Mouse (Mus musculus) heart, embryonic 12.5 days (tissue): Measurements from ENCODE around the gene Tecpr1. TPM values are rescaled to one million over a fixed set of nuclear protein-coding genes. Genes with fewer than 3 reads are reported as not detected.

Source experiments
- ATAC-seq: fragments of 200-750 bp; cut with Nextera tagmentation; 2 replicates; pipeline ENCODE4 v1.8.0; 2017; ENCODE audit warnings: moderate TSS enrichment, moderate library complexity; ENCODE audit not compliant: insufficient number of reproducible peaks, low FRiP score
- H3K27ac ChIP-seq: fragments of 300-500 bp; sonication (generic); 2 replicates; pipeline ENCODE4 v1.5.1; 2016; ENCODE audit warnings: mild to moderate bottlenecking, moderate library complexity; ENCODE audit not compliant: poor library complexity, severe bottlenecking
- H3K27me3 ChIP-seq: fragments of 300-500 bp; sonication (generic); replicated peaks from 2 replicates; pipeline ENCODE4 v1.6.1; 2016; ENCODE audit warnings: mild to moderate bottlenecking, moderate library complexity
- H3K36me3 ChIP-seq: fragments of 300-500 bp; sonication (generic); 2 replicates; pipeline ENCODE4 v1.6.1; 2016; ENCODE audit warnings: mild to moderate bottlenecking, moderate library complexity
- H3K4me1 ChIP-seq: fragments of 300-500 bp; sonication (generic); replicated peaks from 2 replicates; pipeline ENCODE4 v1.6.1; 2016; ENCODE audit warnings: mild to moderate bottlenecking
- H3K4me2 ChIP-seq: fragments of 300-500 bp; sonication (generic); 2 replicates; pipeline ENCODE4 v1.6.1; 2016; ENCODE audit warnings: mild to moderate bottlenecking, moderate library complexity
- H3K4me3 ChIP-seq: fragments of 300-500 bp; sonication (generic); 2 replicates; pipeline ENCODE4 v1.5.1; 2016; ENCODE audit warnings: mild to moderate bottlenecking
- H3K9ac ChIP-seq: fragments of 300-500 bp; sonication (generic); 2 replicates; pipeline ENCODE4 v1.6.1; 2016; ENCODE audit warnings: mild to moderate bottlenecking, moderate library complexity
- H3K9me3 ChIP-seq: fragments of 300-500 bp; sonication (generic); replicated peaks from 2 replicates; pipeline ENCODE4 v1.6.1; 2016; ENCODE audit warnings: mild to moderate bottlenecking, moderate library complexity
- WGBS: fragments of 180-500 bp; shearing (Covaris S2); methylation state at CpG from one replicate; pipeline ENCODE4 v1.1.7; 2016; 5-methylcytosine and 5-hydroxymethylcytosine counted together
- polyA plus RNA-seq: library from polyadenylated mRNA; unstranded; fragments of >200 nt; fragmentation: Nextera tagmentation; extraction: Ambion mirVana; gene quantifications from 2 replicates; pipeline ENCODE4 v1.2.1, GENCODE M21; 2016

Gene Tecpr1
- polyA plus RNA-seq, 1 experiment from 2014 or later: 19.1 TPM

DNA sequence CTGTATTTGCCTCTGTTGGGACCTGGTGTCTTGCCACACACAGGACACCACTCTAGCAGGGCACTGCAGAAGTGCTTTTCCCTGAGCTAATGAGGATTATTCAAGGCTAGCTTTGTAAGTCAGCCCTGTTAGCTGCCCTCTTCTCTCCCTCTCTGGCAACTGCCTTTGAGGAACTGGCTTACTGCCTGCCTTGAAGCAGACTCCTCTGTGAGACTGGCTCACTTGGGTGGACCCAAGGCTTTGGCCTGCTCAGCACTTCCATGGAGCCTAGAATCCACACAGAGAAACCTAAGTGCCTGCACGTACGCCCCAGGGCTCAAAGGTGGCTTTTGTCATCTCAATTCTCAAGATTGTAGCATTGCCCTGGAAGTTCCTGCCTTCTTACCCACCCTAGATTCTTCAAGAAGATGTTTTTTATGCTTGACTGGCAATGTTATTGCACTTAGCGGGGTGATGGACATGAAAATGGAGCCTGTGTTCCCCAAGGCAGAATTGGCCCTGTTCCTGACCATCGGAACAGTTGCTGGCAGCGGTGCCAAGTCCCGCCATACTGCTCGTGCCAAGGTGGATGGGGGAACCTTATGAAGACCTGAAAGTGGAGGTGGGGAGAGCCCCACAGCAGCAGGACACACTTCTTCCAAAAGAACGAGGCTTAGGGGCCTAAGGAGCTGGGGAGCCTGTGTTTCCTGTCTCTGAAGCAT is 54.0 kb downstream of the Tecpr1 start:
- H3K27me3 ChIP-seq: no peaks in the 10 kb centered on the region
- H3K4me3 ChIP-seq: no peak overlapping the region
- H3K4me1 ChIP-seq: no peaks in the 10 kb centered on the region
- H3K9ac ChIP-seq: no peak overlapping the region
- no peak overlapping the region for H3K27ac ChIP-seq
- no peak overlapping the region for H3K4me2 ChIP-seq
- no peak for ATAC-seq
- no peaks in the 10 kb centered on the region for H3K9me3 ChIP-seq
- peaks cover 59% of the 10 kb centered on the region for H3K36me3 ChIP-seq
- 85% methylated on average over 8 of the region's 8 CpGs for WGBS

DNA sequence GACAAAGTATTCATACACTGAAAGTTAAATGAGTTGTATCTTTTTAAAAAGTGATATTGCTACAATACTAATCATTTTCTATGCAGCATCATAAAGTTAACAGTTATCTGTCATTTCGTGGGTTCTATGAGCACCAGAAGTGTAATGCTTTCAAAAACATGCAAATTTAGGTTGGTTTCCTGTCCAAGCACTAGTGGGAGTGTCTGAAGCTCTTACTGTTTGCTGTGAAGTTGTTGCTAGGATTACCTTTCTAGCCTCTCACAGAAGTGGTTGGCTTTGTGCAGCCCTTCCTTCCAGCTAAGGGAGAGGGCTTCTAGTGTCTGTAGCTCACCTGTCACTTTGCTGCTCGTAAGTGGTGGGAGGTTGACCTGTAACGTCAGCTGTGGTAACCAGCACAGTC is 57.7 kb downstream of the Tecpr1 start:
- Histone ChIP-seq H3K27me3 (no peaks in the 10 kb centered on the region), H3K4me1 (peaks cover 7% of the 10 kb centered on the region), H3K9ac (no peak overlapping the region), H3K4me2 (no peak overlapping the region), H3K36me3 (peaks cover 37% of the 10 kb centered on the region), H3K9me3 (no peaks in the 10 kb centered on the region), H3K27ac (no peak overlapping the region), H3K4me3 (no peak overlapping the region)
- ATAC-seq: no peak
- WGBS: 73% methylated on average over 3 of the region's 3 CpGs

DNA sequence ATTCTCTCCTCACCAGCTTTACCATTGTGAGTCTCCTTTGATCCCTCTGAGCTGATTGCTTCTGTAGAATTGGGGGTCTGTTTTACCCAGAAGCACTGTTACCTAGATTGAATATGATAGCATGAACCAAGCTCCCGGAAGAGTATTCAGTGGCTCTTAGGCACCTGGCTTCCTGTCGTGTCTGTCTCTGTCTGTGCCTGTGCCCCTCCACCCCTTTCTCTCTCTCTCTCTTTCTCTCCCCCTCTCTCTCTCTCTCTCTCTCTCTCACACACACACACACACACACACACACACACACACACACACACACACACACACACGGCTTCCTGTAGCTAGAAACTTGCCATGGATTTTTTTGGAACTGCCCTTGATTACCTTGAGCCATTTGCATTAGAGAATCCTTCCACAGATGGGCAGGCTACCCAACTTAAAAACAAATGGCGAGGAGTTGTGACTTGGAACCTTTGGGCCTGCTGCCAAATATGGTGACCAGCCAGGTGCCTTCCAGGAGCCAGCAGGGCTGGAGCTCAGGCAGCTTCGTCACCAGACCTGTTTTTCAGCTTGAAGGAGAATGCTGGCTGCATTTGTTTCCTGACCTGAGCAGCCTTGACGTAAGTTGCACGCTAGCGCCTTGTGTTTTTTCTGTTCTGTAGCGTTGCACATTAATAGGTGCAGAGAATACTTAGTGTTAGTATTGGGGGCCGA is 60.5 kb downstream of the Tecpr1 start:
- Histone ChIP-seq H3K36me3 (peaks cover 34% of the 10 kb centered on the region), H3K4me3 (no peak overlapping the region), H3K27ac (no peak overlapping the region), H3K4me2 (no peak overlapping the region), H3K9ac (no peak overlapping the region), H3K9me3 (no peaks in the 10 kb centered on the region), H3K27me3 (no peaks in the 10 kb centered on the region), H3K4me1 (peaks cover 21% of the 10 kb centered on the region)
- ATAC-seq: no peak
- 81% methylated on average over 10 of the region's 10 CpGs for WGBS

DNA sequence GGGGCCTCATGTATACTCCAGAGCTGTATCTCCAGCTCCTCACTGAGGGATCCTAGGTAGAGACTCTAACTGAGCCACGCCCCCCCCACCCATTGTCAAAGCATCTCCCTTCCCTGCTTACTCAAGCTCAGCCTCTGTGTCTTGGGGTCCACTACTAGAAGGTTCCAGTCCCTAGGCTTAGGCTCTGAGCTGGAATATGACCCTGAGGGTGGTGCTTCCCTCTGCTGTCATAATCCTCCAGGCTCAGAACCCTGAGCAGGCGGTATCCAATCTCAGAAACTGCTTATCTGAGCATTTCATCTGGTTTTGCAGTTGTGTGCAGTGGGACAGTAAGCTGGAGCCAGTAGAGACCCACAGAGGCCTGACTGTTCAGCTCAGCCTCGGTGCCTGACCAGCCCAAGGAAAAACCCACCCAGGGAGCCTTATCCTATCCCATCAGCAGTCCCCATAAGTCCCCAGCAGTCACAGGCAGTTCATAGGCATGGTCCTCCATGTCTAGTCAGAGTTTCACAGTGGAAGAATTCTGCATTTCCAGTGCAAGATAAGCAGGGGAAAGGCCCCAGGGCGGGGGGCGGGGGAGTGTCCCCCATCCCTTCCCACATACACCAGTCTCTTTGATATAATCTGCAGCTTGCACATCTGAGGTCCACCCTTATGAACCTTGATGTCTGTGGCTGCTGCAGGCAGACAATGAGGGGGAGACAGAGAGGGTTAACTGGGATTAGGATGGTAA is 61.2 kb downstream of the Tecpr1 start:
- H3K9ac ChIP-seq: no peak overlapping the region

DNA sequence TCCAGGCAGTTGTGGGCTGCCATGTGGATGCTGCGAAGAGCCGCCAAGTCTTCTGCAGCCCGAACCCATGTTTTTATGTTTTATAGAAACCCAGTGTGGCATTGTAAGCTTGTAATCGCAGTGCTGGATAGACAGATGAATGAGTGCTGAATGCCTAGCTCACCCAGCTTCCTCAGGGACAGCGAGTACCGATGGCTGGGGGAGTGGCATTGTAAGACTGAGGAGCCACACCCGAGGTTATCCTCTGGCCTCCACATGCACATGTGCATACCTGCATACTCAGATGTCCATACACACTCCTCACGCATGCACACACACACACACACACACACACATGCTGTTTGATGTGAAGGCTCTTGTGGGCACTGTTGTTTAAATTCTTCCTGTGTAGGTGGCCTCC is 64.3 kb downstream of the Tecpr1 start:
- no peak for ATAC-seq
- Histone ChIP-seq H3K9ac (no peak overlapping the region), H3K36me3 (peaks cover 29% of the 10 kb centered on the region), H3K4me2 (no peak overlapping the region), H3K9me3 (no peaks in the 10 kb centered on the region), H3K4me3 (no peak overlapping the region), H3K27ac (peak overlapping the region; percentile 25; the same call in 1 of the 2 replicates), H3K27me3 (no peaks in the 10 kb centered on the region), H3K4me1 (peaks cover 28% of the 10 kb centered on the region)
- 87% methylated on average over 8 of the region's 8 CpGs for WGBS

More for the DNA sequence above, 61.2 kb downstream of the Tecpr1 start:
- Histone ChIP-seq H3K36me3 (peaks cover 34% of the 10 kb centered on the region), H3K9me3 (no peaks in the 10 kb centered on the region), H3K27ac (no peak overlapping the region), H3K4me3 (no peak overlapping the region), H3K4me1 (peaks cover 23% of the 10 kb centered on the region), H3K27me3 (no peaks in the 10 kb centered on the region), H3K4me2 (no peak overlapping the region)
- no peak for ATAC-seq
- 70% methylated on average over 5 of the region's 5 CpGs for WGBS

DNA sequence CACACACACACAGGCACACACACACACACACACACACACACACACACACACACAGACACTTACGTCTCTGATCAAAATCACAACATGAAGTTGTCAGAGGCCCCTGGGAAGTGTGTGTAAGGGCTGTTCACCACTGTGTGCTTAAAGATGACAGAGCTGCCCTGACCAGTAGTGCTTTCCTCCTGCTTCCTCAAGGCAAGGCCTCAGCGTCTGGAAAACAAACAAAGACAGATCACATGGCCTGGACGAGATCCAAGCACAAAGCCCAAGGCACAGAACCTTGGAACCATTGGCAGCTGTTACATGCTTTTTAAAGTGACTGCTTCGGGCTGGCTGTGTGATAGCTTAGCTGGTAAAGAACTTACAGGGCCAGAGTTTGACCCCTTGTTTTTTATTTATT is 64.8 kb downstream of the Tecpr1 start:
- Histone ChIP-seq H3K9me3 (no peaks in the 10 kb centered on the region), H3K4me3 (no peak overlapping the region), H3K27ac (peak overlapping the region; percentile 25; the same call in 1 of the 2 replicates), H3K4me2 (no peak overlapping the region), H3K9ac (0 out of 2 replicates have a peak overlapping the region, but pooled peaks have one; percentile 5), H3K4me1 (peaks cover 28% of the 10 kb centered on the region), H3K36me3 (peaks cover 26% of the 10 kb centered on the region), H3K27me3 (no peaks in the 10 kb centered on the region)
- peak; percentile 77 for ATAC-seq
- 37% methylated on average over 4 of the region's 4 CpGs for WGBS

DNA sequence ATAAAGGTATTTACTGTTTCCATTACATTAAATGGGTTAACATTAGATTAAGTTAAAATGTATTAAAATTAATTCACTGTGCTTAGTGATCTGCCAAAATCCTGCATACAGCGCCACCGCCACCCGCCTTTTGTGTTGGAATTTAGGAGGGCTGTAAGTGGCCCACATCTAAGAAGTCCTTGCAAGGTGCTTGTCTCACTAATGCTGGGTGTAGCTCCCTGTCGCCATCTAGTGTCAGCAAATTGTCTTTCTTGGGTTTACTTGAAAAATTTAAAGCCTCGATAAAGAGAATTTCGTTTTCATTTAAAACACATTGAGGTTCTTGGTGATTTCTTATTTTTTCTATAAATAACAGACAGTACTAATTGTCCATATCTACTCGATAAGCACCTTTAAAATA is 68.9 kb downstream of the Tecpr1 start:
- Histone ChIP-seq H3K9ac (no peak overlapping the region), H3K9me3 (no peaks in the 10 kb centered on the region), H3K4me2 (no peak overlapping the region), H3K36me3 (peaks cover 32% of the 10 kb centered on the region), H3K27ac (no peak overlapping the region), H3K4me3 (no peak overlapping the region), H3K4me1 (peaks cover 31% of the 10 kb centered on the region), H3K27me3 (no peaks in the 10 kb centered on the region)
- no peak for ATAC-seq
- WGBS: 37% methylated on average over 7 of the region's 7 CpGs

DNA sequence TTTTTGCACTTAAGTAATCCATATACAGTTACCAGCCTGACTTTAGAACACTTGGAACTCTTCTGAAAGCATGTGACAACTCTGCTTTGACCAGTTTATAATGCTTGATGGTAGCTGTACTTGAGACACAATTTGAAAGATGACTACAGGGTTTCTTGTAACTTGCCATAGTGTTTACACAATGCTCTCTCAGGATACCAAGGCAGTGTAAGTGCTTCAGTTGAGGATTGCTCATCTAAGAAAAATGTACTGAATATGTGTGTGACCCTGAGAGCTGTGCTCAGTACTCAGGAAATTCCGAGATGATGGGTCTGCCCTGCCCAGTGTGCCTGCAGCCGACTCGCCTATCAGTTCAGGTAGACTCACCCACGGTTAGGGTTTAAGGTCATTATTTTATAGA is 72.1 kb downstream of the Tecpr1 start:
- Histone ChIP-seq H3K36me3 (peaks cover 32% of the 10 kb centered on the region), H3K9ac (no peak overlapping the region), H3K27ac (no peak overlapping the region), H3K27me3 (no peaks in the 10 kb centered on the region), H3K4me2 (no peak overlapping the region), H3K4me1 (peaks cover 20% of the 10 kb centered on the region; the same call in 1 of the 2 replicates), H3K4me3 (no peak overlapping the region), H3K9me3 (no peaks in the 10 kb centered on the region)
- 79% methylated on average over 4 of the region's 4 CpGs for WGBS
- ATAC-seq: no peak

DNA sequence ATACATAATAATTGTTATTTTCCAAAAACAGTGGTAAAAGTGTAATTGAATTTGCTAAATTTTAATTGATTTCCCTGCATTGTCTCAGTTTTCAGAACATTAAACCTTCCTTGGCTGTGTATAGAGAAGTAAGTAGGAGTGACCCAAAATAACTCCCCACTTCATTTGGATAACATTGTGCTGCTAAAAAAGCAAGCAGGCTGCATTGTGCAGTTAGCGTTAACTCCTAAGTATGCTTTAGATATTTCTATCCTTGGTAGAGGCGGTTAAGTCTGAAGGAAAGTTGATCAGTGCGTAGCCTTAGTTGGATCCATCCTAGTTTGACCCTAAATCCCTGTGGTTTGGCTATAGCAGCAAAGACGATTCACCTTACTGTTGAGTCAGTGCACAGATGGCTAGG is 73.9 kb downstream of the Tecpr1 start:
- peaks cover 39% of the 10 kb centered on the region for H3K36me3 ChIP-seq
- H3K27ac ChIP-seq: no peak overlapping the region
- H3K4me3 ChIP-seq: no peak overlapping the region
- 80% methylated on average over 4 of the region's 4 CpGs for WGBS
- no peaks in the 10 kb centered on the region for H3K9me3 ChIP-seq
- H3K27me3 ChIP-seq: no peaks in the 10 kb centered on the region
- H3K4me2 ChIP-seq: no peak overlapping the region
- no peak for ATAC-seq
- H3K4me1 ChIP-seq: peaks cover 20% of the 10 kb centered on the region; the same call in 1 of the 2 replicates
- no peak overlapping the region for H3K9ac ChIP-seq

DNA sequence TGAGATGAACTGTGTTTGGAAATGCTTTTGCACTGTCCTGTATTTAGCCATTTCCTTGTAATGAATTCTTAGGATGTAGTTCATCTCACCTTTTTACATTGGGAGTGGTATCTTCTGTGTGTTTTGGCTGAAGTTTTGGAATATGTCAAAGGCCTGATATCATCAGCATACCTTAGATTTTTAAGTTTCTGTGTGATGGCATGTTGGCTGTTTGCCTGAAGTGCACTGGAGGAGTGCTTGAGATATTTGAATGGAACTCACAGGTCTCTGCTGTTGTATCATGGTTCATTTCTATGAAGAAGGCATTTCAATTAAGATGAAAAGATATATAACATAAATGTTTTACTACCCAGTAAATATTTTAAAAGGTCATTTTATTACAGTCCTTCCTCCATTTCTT is 76.5 kb downstream of the Tecpr1 start:
- no peak overlapping the region for H3K9ac ChIP-seq
- H3K9me3 ChIP-seq: no peaks in the 10 kb centered on the region
- no peaks in the 10 kb centered on the region for H3K27me3 ChIP-seq
- peaks cover 44% of the 10 kb centered on the region for H3K36me3 ChIP-seq
- H3K4me2 ChIP-seq: no peak overlapping the region
- ATAC-seq: no peak
- no peak overlapping the region for H3K4me3 ChIP-seq
- H3K4me1 ChIP-seq: peaks cover 20% of the 10 kb centered on the region; the same call in 1 of the 2 replicates
- no peak overlapping the region for H3K27ac ChIP-seq
